Mouse (Mus musculus) olfactory bulb, adult 2 months (tissue): ENCODE measurements around the gene Fhl1. TPM values are rescaled to one million over a fixed set of nuclear protein-coding genes. Genes with fewer than 3 reads are reported as not detected.

Source experiments
- H3K27ac ChIP-seq: fragments of 200-500 bp; 2 replicates; pipeline ENCODE4 v1.5.1; 2012; ENCODE audit warnings: low read depth, low read length; ENCODE audit not compliant: insufficient read depth
- H3K4me1 ChIP-seq: fragments of 200-500 bp; 2 replicates; pipeline ENCODE4 v1.6.1; 2012; ENCODE audit warnings: low read length; ENCODE audit not compliant: control insufficient read depth, insufficient read depth
- H3K4me3 ChIP-seq: fragments of 200-500 bp; 2 replicates; pipeline ENCODE4 v1.5.1; 2012; ENCODE audit warnings: mild to moderate bottlenecking, low read depth, low read length, moderate library complexity; ENCODE audit not compliant: insufficient read depth
- CTCF ChIP-seq: fragments of 200-500 bp; IDR thresholded peaks from 2 replicates; pipeline ENCODE4 v1.5.1; 2012; ENCODE audit warnings: low read depth, mild to moderate bottlenecking, low read length, moderate library complexity; ENCODE audit not compliant: insufficient read depth
- POLR2A ChIP-seq: fragments of 200-500 bp; IDR thresholded peaks from 2 replicates; pipeline ENCODE4 v1.6.1; 2012; ENCODE audit warnings: mild to moderate bottlenecking, low read depth, low read length, moderate library complexity; ENCODE audit not compliant: insufficient read depth
- WGBS: fragments of 180-500 bp; shearing (Covaris S2); methylation state at CpG from one replicate; pipeline ENCODE4 v1.1.7; 2018; 5-methylcytosine and 5-hydroxymethylcytosine counted together
- polyA plus RNA-seq: library from polyadenylated mRNA; stranded (reverse); fragments of >200 nt; gene quantifications from 2 replicates; pipeline ENCODE4 v1.2.4, GENCODE M21; 2012; ENCODE audit warnings: low replicate concordance; ENCODE audit not compliant: missing spikeins, insufficient read depth, insufficient read length

Fhl1 gene
- polyA plus RNA-seq, 1 experiment: not detected

GRCm38 (mm10) chrX:56703965-56704562 lies 27.5 kb upstream of the Fhl1 start:
- WGBS: 85% methylated on average over 8 of the region's 8 CpGs
- H3K4me1 ChIP-seq: no peaks in the 10 kb centered on the region
- H3K27ac ChIP-seq: no peak overlapping the region
- H3K4me3 ChIP-seq: no peak overlapping the region
- TF ChIP-seq CTCF (no peak), POLR2A (no peak)

GRCm38 (mm10) chrX:56708592-56709370 lies 22.8 kb upstream of the Fhl1 start:
- Histone ChIP-seq H3K4me3 (no peak overlapping the region), H3K4me1 (no peaks in the 10 kb centered on the region), H3K27ac (no peak overlapping the region)
- no peak for TF ChIP-seq POLR2A
- TF ChIP-seq CTCF: no peak
- 85% methylated on average over 6 of the region's 6 CpGs for WGBS

GRCm38 (mm10) chrX:56710522-56710921 lies 21.1 kb upstream of the Fhl1 start:
- no peak for TF ChIP-seq CTCF
- TF ChIP-seq POLR2A: no peak
- 88% methylated on average over 1 of the region's 1 CpGs for WGBS
- no peaks in the 10 kb centered on the region for H3K4me1 ChIP-seq
- no peak overlapping the region for H3K27ac ChIP-seq
- no peak overlapping the region for H3K4me3 ChIP-seq

GRCm38 (mm10) chrX:56712666-56713065 lies 18.9 kb upstream of the Fhl1 start:
- Histone ChIP-seq H3K27ac (no peak overlapping the region), H3K4me3 (no peak overlapping the region), H3K4me1 (no peaks in the 10 kb centered on the region)
- TF ChIP-seq CTCF (no peak), POLR2A (no peak)
- WGBS: 74% methylated on average over 1 of the region's 1 CpGs

- no peaks in the 10 kb centered on the region for H3K4me1 ChIP-seq
- 38% methylated on average over 8 of the region's 8 CpGs for WGBS
- TF ChIP-seq POLR2A (no peak), CTCF (no peak)
- 0 out of 2 replicates have a peak overlapping the region, but pooled peaks have one; percentile 44 for H3K27ac ChIP-seq
- H3K4me3 ChIP-seq: no peak overlapping the region
Measured at GRCm38 (mm10) chrX:56722559-56722958, 9.0 kb upstream of the Fhl1 start.

GRCm38 (mm10) chrX:56728507-56728906 lies 3.1 kb upstream of the Fhl1 start:
- 77% methylated on average over 3 of the region's 3 CpGs for WGBS
- TF ChIP-seq CTCF: no peak
- no peak for TF ChIP-seq POLR2A
- H3K4me1 ChIP-seq: peaks cover 5% of the 10 kb centered on the region; the same call in 1 of the 2 replicates
- H3K4me3 ChIP-seq: no peak overlapping the region
- H3K27ac ChIP-seq: no peak overlapping the region

- Histone ChIP-seq H3K4me1 (peaks cover 5% of the 10 kb centered on the region; the same call in 1 of the 2 replicates), H3K4me3 (peak overlapping the region; percentile 77), H3K27ac (peak overlapping the region; percentile 82)
- no peak for TF ChIP-seq CTCF
- TF ChIP-seq POLR2A: 0 out of 2 replicates have a peak, but pooled peaks have one; percentile 40
- whole genome bisulfite sequencing: 18% methylated on average over 10 of the region's 10 CpGs
Measured at GRCm38 (mm10) chrX:56730828-56731305, 720 bp upstream of the Fhl1 start.

- TF ChIP-seq POLR2A: no peak
- no peak for TF ChIP-seq CTCF
- Histone ChIP-seq H3K4me3 (peak overlapping the region; percentile 77), H3K27ac (0 out of 2 replicates have a peak overlapping the region, but pooled peaks have one; percentile 72), H3K4me1 (peaks cover 5% of the 10 kb centered on the region; the same call in 1 of the 2 replicates)
- 11% methylated on average over 3 of the region's 3 CpGs for WGBS
Measured at GRCm38 (mm10) chrX:56732401-56732800, 814 bp downstream of the Fhl1 start.

- H3K4me3 ChIP-seq: no peak overlapping the region
- H3K4me1 ChIP-seq: peaks cover 5% of the 10 kb centered on the region; the same call in 1 of the 2 replicates
- TF ChIP-seq CTCF (no peak), POLR2A (no peak)
- no peak overlapping the region for H3K27ac ChIP-seq
- WGBS: 43% methylated on average over 5 of the region's 5 CpGs
Measured at GRCm38 (mm10) chrX:56734436-56734835, 2.8 kb downstream of the Fhl1 start.
